Mouse (Mus musculus): ENCODE measurements around the gene Plce1. TPM values are rescaled to one million over a fixed set of nuclear protein-coding genes. Genes with fewer than 3 reads are reported as not detected.

The Plce1 gene
- polyA plus RNA-seq, 1 experiment, result 1.6 TPM

- TF ChIP-seq POLR2A (IDR thresholded peaks at IDR 0.05; ENCODE audit: borderline replicate concordance, control insufficient read depth, low read depth, low read length) (no peak), CTCF (IDR thresholded peaks at IDR 0.05; ENCODE audit: control insufficient read depth, insufficient read depth, low read length) (no peak)
- 67% methylated on average over 6 of the region's 6 CpGs for WGBS
- H3K4me1 ChIP-seq (ENCODE audit: control insufficient read depth, insufficient read depth, low read length), result no peaks in the 10 kb centered on the region
- H3K27ac ChIP-seq (ENCODE audit: control insufficient read depth, insufficient read depth, low read depth, low read length, poor library complexity), result no peak overlapping the region
- no peak overlapping the region for H3K4me3 ChIP-seq (replicated peaks; ENCODE audit: control insufficient read depth, low read depth, low read length)
These were observed 134.4 kb downstream of the Plce1 start for GRCm38 (mm10) chr19:38615356-38615755.

DNA sequence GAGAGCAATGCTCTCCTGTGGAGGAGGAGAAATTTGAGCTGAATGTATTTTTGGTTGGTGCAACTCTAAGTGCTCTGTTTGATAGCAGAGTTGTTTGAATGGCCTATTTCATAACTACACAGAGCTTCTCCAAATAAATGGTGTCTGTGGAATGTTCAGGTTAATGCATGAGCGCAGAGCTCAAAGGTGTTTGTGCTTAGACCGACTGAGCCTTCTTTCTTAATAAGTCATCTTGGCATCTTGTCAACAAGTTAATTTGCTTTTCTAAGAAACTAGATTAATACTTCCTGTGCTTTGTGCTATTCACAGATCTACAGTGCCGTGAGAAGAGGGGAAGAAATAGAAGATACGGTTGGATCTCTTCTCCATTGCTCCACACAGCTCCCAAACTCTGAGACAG is 139.2 kb downstream of the Plce1 start:
- no peak overlapping the region for H3K4me3 ChIP-seq (replicated peaks; ENCODE audit: control insufficient read depth, low read depth, low read length)
- TF ChIP-seq POLR2A (IDR thresholded peaks at IDR 0.05; ENCODE audit: borderline replicate concordance, control insufficient read depth, low read depth, low read length) (no peak), CTCF (IDR thresholded peaks at IDR 0.05; ENCODE audit: control insufficient read depth, insufficient read depth, low read length) (no peak)
- H3K27ac ChIP-seq (ENCODE audit: control insufficient read depth, insufficient read depth, low read depth, low read length, poor library complexity), result no peak overlapping the region
- no peaks in the 10 kb centered on the region for H3K4me1 ChIP-seq (ENCODE audit: control insufficient read depth, insufficient read depth, low read length)
- WGBS, result 66% methylated on average over 4 of the region's 4 CpGs

DNA sequence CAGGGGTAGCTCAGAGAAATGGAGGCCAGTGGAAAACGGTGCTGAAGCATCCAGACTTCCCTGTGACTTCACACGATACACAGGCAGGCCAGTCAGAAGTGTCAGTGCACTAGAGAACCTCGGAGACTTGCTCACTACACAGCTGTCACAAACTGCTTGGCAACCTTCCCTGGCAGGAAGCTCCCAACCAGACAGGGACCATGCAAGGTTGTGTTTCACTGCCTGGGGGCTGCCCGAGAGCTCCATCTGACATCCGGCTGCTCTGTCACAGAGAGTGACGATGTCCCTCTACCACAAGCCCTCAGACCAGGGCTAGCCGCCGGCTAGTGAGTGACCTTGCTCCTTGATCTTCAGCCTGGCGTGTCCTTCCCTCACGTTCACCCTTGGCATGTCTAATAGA is 140.6 kb downstream of the Plce1 start:
- 70% methylated on average over 10 of the region's 10 CpGs for whole genome bisulfite sequencing
- Histone ChIP-seq H3K4me1 (ENCODE audit: control insufficient read depth, insufficient read depth, low read length) (no peaks in the 10 kb centered on the region), H3K27ac (ENCODE audit: control insufficient read depth, insufficient read depth, low read depth, low read length, poor library complexity) (no peak overlapping the region), H3K4me3 (replicated peaks; ENCODE audit: control insufficient read depth, low read depth, low read length) (no peak overlapping the region)
- TF ChIP-seq CTCF (IDR thresholded peaks at IDR 0.05; ENCODE audit: control insufficient read depth, insufficient read depth, low read length) (no peak), POLR2A (IDR thresholded peaks at IDR 0.05; ENCODE audit: borderline replicate concordance, control insufficient read depth, low read depth, low read length) (no peak)

DNA sequence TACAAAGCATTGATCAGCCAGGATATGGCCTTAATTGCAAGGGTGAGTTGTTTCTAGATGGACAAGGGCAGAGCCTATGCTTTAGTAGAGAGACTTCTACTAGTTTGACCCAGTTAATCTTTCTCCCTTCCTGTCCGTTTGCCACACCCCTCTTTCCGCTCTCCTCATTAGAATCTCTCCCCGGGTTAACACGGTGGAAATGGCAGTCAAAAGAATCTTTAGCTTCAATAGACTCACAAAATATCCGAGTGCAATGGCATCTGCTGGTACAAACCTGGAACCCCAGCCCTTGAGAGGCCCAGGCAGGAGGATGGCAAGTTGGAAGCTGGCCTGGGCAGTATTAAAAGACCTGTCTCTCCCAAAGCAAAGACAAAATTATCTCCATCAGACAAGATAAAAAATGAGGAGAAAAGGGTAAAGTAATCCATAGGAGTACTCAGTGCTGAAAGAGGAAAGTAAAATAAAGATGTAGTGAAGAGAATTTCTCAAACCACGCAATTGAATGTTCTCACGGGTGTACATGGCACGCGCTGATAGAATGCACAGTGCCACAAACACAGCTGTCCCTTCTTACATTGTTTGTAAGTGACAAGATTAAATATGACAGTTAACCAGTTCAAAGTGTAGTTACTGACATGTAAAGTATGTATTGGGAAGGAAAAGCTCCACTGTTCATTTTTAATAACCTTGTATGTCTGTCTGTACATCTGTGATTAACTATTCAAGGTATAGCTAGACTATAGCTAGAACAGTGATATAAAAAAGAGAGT is 145.5 kb downstream of the Plce1 start:
- 74% methylated on average over 9 of the region's 9 CpGs for WGBS
- Histone ChIP-seq H3K27ac (ENCODE audit: control insufficient read depth, insufficient read depth, low read depth, low read length, poor library complexity) (no peak overlapping the region), H3K4me3 (replicated peaks; ENCODE audit: control insufficient read depth, low read depth, low read length) (no peak overlapping the region), H3K4me1 (ENCODE audit: control insufficient read depth, insufficient read depth, low read length) (no peaks in the 10 kb centered on the region)
- TF ChIP-seq POLR2A (IDR thresholded peaks at IDR 0.05; ENCODE audit: borderline replicate concordance, control insufficient read depth, low read depth, low read length) (no peak), CTCF (IDR thresholded peaks at IDR 0.05; ENCODE audit: control insufficient read depth, insufficient read depth, low read length) (no peak)

DNA sequence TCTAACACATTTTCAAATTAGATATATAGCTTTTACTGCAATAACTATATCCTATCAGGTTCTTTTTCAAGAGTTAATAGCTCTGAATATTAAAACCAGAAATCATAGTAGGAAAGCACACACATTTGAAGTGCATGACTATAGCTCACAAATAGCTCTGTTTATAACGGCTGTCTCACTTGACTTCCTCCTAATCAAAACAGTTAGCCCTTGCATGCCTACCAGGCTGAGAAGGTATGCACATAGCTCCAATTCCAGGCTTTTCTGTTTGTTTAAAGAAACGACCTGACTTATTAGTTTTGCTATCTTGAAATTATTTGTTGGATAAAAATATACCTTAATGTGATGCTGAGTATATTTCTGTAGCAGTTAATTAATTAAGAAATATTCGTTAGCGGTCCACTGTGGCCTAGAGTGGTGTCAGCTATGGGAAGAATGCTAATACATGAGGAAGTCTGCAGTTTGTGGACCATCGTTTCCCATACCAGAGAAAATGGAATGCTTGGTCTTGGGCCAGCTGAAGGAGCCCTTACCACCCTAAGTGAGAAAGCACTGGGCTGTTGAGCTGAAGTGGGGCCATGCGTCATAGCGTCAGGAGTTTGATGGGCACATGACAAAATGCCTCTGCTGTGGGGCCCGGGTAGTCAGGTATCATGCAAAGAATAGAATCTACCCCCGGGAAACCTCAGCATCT is 146.3 kb downstream of the Plce1 start:
- Histone ChIP-seq H3K27ac (ENCODE audit: control insufficient read depth, insufficient read depth, low read depth, low read length, poor library complexity) (no peak overlapping the region), H3K4me3 (replicated peaks; ENCODE audit: control insufficient read depth, low read depth, low read length) (no peak overlapping the region), H3K4me1 (ENCODE audit: control insufficient read depth, insufficient read depth, low read length) (no peaks in the 10 kb centered on the region)
- 75% methylated on average over 9 of the region's 9 CpGs for WGBS
- TF ChIP-seq CTCF (IDR thresholded peaks at IDR 0.05; ENCODE audit: control insufficient read depth, insufficient read depth, low read length) (no peak), POLR2A (IDR thresholded peaks at IDR 0.05; ENCODE audit: borderline replicate concordance, control insufficient read depth, low read depth, low read length) (no peak)

- no peaks in the 10 kb centered on the region for H3K4me1 ChIP-seq (ENCODE audit: control insufficient read depth, insufficient read depth, low read length)
- 68% methylated on average over 3 of the region's 3 CpGs for WGBS
- no peak overlapping the region for H3K27ac ChIP-seq (ENCODE audit: control insufficient read depth, insufficient read depth, low read depth, low read length, poor library complexity)
- H3K4me3 ChIP-seq (replicated peaks; ENCODE audit: control insufficient read depth, low read depth, low read length), result no peak overlapping the region
- no peak for TF ChIP-seq POLR2A (IDR thresholded peaks at IDR 0.05; ENCODE audit: borderline replicate concordance, control insufficient read depth, low read depth, low read length)
These were observed 151.3 kb downstream of the Plce1 start for GRCm38 (mm10) chr19:38632251-38632650.

- H3K4me3 ChIP-seq (replicated peaks; ENCODE audit: control insufficient read depth, low read depth, low read length), result no peak overlapping the region
- TF ChIP-seq CTCF (IDR thresholded peaks at IDR 0.05; ENCODE audit: control insufficient read depth, insufficient read depth, low read length), result no peak
- no peak for TF ChIP-seq POLR2A (IDR thresholded peaks at IDR 0.05; ENCODE audit: borderline replicate concordance, control insufficient read depth, low read depth, low read length)
- H3K4me1 ChIP-seq (ENCODE audit: control insufficient read depth, insufficient read depth, low read length), result no peaks in the 10 kb centered on the region
- H3K27ac ChIP-seq (ENCODE audit: control insufficient read depth, insufficient read depth, low read depth, low read length, poor library complexity), result no peak overlapping the region
- WGBS, result 73% methylated on average over 5 of the region's 5 CpGs
These were observed 152.4 kb downstream of the Plce1 start for GRCm38 (mm10) chr19:38633306-38633705.

GRCm38 (mm10) chr19:38639050-38639449 is 158.1 kb downstream of the Plce1 start:
- H3K27ac ChIP-seq (ENCODE audit: control insufficient read depth, insufficient read depth, low read depth, low read length, poor library complexity), result no peak overlapping the region
- TF ChIP-seq CTCF (IDR thresholded peaks at IDR 0.05; ENCODE audit: control insufficient read depth, insufficient read depth, low read length) (no peak), POLR2A (IDR thresholded peaks at IDR 0.05; ENCODE audit: borderline replicate concordance, control insufficient read depth, low read depth, low read length) (no peak)
- H3K4me3 ChIP-seq (replicated peaks; ENCODE audit: control insufficient read depth, low read depth, low read length), result no peak overlapping the region
- 75% methylated on average over 3 of the region's 3 CpGs for WGBS
- no peaks in the 10 kb centered on the region for H3K4me1 ChIP-seq (ENCODE audit: control insufficient read depth, insufficient read depth, low read length)
